Mouse (Mus musculus): ENCODE results near the gene Smyd1. TPM values are rescaled to one million over a fixed set of nuclear protein-coding genes. Genes with fewer than 3 reads are reported as not detected.
A peak's percentile ranks its signal among the peaks of the same experiment; 100 is the strongest.
"Not testable (repeated sequence)": the region's sequence is repeated elsewhere in the genome, so short reads cannot be mapped to it uniquely, and the experiment has no call there.

Gene Smyd1
- polyA plus RNA-seq, 1 experiment from 2014 or later: 0.32 TPM

DNA sequence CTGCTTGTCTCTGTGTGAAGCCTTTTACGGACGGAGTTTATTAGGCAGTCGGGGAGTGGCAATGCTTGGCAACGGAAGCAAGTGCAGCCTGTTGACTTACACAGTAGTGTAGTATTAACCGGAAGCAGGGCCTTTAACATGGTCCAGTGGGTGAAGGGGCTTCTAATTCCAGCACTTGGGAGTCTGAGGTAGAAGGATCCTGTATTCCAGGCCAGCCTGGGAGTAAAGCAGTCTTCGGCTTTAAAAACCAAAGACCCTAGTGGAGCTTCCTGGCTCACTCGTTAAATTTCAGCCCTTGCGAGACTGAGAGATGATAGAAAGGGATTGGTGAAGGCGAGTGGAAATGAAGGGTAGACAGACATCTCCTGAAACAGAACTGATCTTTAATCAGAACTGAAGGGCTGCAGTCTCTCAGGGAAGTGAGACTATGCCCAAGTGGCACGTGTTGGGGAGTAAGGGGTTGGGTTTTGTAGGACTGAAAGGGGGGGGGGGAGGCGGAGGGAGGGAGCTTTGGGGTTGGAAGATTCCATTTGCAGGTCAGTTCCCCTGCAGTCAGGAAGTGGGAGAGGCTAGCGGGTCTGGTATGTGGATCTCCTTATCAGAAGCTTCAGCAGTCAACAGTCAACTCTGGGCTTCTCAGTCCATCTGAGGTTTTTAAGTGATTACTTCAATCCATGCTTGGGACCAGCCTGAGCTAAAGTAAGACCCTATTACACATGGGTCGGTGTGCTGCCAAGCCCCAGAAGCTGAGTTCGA is 51.6 kb downstream of the Smyd1 start:
- Histone ChIP-seq H3K27ac (peak overlapping the region; percentile 86), H3K27me3 (replicated peaks) (no peaks in the 10 kb centered on the region), H3K9ac (no peak overlapping the region), H3K4me1 (peaks cover 8% of the 10 kb centered on the region), H3K4me2 (peak overlapping the region; percentile 69), H3K9me3 (no peaks in the 10 kb centered on the region), H3K4me3 (replicated peaks) (peak overlapping the region; percentile 90), H3K36me3 (no peaks in the 10 kb centered on the region)
- ATAC-seq (ENCODE audit: insufficient read depth, low FRiP score, low read depth): peak; percentile 33
- WGBS: 21% methylated on average over 14 of the region's 14 CpGs

DNA sequence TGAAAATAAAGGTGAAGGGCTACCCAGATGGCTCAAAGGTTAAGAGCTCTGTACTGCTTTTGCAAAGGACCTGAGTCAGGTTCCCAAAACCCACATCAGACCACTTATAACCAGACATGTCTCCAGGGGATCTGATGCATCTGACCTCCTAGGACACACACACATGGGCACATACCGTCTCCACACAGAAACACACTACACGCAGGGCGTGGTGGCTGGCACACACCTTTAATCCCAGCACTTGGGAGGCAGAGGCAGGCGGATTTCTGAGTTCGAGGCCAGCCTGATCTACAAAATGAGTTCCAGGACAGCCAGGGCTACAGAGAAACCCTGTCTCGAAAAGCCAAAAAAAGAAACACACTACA is 52.4 kb downstream of the Smyd1 start:
- H3K36me3 ChIP-seq; H3K9ac ChIP-seq; H3K4me2 ChIP-seq; H3K27ac ChIP-seq; H3K27me3 ChIP-seq (replicated peaks); H3K4me1 ChIP-seq; H3K9me3 ChIP-seq; ATAC-seq (ENCODE audit: insufficient read depth, low FRiP score, low read depth); H3K4me3 ChIP-seq (replicated peaks): not testable (repeated sequence)
- 95% methylated on average over 6 of the region's 6 CpGs for WGBS

DNA sequence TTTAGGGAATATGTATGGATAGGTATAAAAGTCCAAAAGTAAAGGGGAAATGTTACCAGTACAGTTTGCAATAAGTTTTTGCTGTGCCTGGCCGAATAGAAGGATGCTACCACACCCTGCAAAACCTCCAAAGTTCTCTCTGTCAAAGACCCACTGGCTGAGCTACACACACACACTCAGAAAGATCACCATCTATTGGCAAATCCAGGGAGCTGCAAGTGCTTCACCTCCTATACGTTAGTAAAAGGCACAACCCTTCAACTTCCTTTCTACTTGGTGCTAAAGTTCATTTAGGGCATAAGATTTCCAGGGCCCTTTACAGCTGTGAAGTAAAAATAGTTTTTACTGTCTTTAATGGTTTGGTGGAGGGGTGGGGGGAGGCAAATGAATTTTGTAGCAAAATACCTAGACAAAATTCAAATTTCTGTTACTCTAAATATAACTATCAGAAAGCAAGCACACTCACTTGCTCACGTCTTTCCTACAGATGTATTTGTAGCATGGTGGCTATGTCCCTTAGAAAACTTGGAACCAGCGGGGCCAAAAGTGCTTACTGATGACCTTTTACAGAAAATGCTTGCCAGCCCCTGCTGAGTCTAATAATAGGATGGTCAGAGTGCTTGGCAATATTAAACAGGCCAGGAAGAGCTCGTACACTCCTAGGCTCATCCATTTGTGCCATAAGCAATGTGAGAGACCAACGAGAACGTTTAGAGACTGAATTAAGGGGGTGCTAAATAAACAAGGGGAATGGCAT is 52.9 kb downstream of the Smyd1 start:
- no peak overlapping the region for H3K4me2 ChIP-seq
- no peaks in the 10 kb centered on the region for H3K27me3 ChIP-seq (replicated peaks)
- H3K4me3 ChIP-seq (replicated peaks): no peak overlapping the region
- H3K36me3 ChIP-seq: no peaks in the 10 kb centered on the region
- no peaks in the 10 kb centered on the region for H3K9me3 ChIP-seq
- peaks cover 8% of the 10 kb centered on the region for H3K4me1 ChIP-seq
- ATAC-seq (ENCODE audit: insufficient read depth, low FRiP score, low read depth): no peak
- WGBS: 55% methylated on average over 7 of the region's 7 CpGs
- no peak overlapping the region for H3K9ac ChIP-seq
- no peak overlapping the region for H3K27ac ChIP-seq

DNA sequence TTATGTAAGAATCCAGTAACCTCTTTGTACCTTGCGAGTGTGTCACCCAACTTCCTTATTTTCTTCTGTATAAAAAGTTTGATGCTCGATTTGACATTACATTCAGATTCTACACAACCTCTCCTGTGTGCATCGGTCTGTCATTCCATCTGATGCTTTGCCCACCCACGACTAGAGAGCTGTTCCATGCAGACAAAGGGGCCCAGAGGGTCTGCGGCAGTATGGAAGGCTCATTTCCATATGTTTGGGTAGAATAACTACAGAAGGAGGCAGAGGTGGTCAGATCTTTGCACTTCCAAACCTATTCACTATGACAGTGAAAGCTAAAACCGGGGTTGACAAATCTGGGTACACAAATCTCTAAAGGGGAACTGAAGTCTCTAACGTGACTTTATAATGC is 54.4 kb downstream of the Smyd1 start:
- not testable (repeated sequence) for ATAC-seq (ENCODE audit: insufficient read depth, low FRiP score, low read depth); H3K9me3 ChIP-seq; H3K36me3 ChIP-seq; H3K4me2 ChIP-seq; H3K4me3 ChIP-seq (replicated peaks); H3K27me3 ChIP-seq (replicated peaks); H3K4me1 ChIP-seq; H3K9ac ChIP-seq; H3K27ac ChIP-seq
- 80% methylated on average over 7 of the region's 7 CpGs for WGBS

DNA sequence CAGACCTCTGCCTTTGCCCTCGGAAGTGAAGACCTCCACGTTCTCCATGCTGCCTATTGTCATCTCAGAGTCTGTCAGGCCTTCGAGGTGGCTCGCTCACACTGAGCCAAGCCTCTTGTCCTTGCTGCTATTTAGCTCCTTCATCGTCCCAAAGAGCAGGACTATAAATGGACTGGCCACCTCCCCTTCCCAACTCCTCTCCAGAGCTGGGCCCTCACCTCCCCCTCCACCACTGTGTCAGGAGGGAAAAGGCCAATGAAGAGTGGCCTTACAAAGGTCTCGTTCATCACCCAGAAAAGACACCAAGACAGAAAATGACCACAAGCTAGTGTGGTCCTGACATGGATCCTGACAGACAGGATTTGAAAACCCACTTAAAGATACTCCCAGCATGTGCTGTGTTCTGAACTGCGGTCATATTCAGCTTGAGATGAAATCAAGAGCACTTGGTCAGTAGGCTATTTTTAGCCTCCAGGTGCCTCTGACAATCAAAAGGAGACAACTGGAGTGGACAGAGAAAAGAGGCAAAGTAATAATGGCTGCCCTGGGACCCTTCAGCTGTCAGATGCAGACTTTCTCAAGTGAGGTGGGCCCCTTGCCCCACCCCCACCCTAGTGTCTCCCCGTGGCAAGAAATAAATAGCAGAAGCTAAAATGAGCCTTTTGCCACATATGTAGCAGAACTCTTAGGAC is 59.7 kb downstream of the Smyd1 start:
- H3K27ac ChIP-seq: no peak overlapping the region
- 0 out of 2 replicates have a peak, but pooled peaks cover 7% of the 10 kb centered on the region for H3K4me1 ChIP-seq
- no peak for ATAC-seq (ENCODE audit: insufficient read depth, low FRiP score, low read depth)
- H3K36me3 ChIP-seq: no peaks in the 10 kb centered on the region
- H3K9ac ChIP-seq: no peak overlapping the region
- no peak overlapping the region for H3K4me2 ChIP-seq
- H3K4me3 ChIP-seq (replicated peaks): no peak overlapping the region
- H3K9me3 ChIP-seq: no peaks in the 10 kb centered on the region
- H3K27me3 ChIP-seq (replicated peaks): no peaks in the 10 kb centered on the region
- WGBS: 64% methylated on average over 8 of the region's 8 CpGs

DNA sequence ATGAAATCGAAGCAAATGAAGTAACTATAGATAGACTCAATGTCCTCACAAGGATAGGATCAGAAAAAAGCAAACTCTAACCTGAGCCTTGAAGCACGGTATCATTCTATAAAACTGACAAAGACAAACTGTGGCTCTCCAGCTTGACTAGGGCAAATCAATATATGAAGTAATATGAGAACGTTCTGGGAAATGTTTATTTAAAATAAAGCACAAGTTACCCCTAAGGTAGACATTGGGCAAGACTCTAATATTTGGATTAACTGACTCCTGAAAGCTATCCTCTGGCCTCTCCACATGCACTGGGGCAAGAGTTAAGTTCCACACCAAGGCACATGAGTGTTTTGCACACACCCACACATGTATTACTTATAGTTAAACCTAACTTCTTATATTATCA is 61.0 kb downstream of the Smyd1 start:
- no peak overlapping the region for H3K4me3 ChIP-seq (replicated peaks)
- H3K4me2 ChIP-seq: no peak overlapping the region
- H3K9me3 ChIP-seq: no peaks in the 10 kb centered on the region
- H3K27me3 ChIP-seq (replicated peaks): no peaks in the 10 kb centered on the region
- no peak overlapping the region for H3K27ac ChIP-seq
- no peak for ATAC-seq (ENCODE audit: insufficient read depth, low FRiP score, low read depth)
- H3K36me3 ChIP-seq: no peaks in the 10 kb centered on the region
- 42% methylated on average over 3 of the region's 3 CpGs for WGBS
- H3K9ac ChIP-seq: no peak overlapping the region
- 0 out of 2 replicates have a peak, but pooled peaks cover 7% of the 10 kb centered on the region for H3K4me1 ChIP-seq

DNA sequence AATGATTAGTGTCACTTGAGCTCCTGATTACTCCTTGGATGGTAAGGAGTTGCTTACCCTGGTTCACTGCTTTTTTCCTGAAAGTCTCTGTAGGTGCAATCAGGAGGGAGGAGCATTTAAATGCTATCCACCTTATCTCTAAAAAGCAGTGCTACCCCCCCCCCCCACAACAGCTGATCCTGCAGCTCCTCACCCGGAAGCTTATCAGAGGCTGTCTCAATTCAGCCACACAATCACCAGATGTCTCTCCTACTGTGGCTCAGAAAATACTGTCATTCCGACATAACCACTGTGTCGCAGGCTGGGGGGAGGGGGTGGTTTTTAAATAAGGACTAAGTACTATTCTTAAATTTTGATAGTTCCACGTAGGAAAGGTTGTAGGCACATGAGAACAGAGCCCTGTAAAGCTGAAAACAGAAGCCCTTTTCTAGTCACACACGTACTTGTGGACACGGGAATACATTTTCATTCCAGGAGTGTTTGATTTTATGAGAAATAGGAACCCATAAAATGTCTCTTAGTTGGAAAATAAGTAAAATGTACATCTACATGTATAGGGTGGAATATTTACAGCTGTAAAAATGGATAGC is 61.9 kb downstream of the Smyd1 start:
- H3K4me3 ChIP-seq (replicated peaks): no peak overlapping the region
- ATAC-seq (ENCODE audit: insufficient read depth, low FRiP score, low read depth): no peak
- H3K36me3 ChIP-seq: no peaks in the 10 kb centered on the region
- H3K4me2 ChIP-seq: no peak overlapping the region
- no peak overlapping the region for H3K9ac ChIP-seq
- H3K27me3 ChIP-seq (replicated peaks): no peaks in the 10 kb centered on the region
- WGBS: 41% methylated on average over 6 of the region's 6 CpGs
- H3K9me3 ChIP-seq: no peaks in the 10 kb centered on the region
- 0 out of 2 replicates have a peak, but pooled peaks cover 7% of the 10 kb centered on the region for H3K4me1 ChIP-seq
- no peak overlapping the region for H3K27ac ChIP-seq

DNA sequence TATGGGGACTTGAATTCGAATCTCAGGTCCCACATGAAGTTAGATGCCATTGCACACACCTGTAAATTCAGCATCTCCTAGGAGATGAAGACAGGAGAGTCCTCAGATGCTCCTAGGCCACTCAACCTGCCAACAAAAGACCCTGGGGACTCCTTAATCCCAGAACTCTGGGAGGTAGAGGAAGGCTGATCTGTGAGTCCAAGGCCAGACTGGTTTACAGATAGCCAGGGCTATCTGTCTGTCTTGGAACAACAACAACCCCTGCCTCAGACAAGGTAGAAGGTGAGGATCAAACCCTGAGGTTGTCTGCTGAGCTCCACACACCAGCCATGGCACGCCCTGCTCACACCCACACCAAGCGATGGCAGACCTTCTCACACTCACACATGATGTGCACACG is 62.9 kb downstream of the Smyd1 start:
- no peak overlapping the region for H3K27ac ChIP-seq
- H3K4me3 ChIP-seq (replicated peaks): no peak overlapping the region
- ATAC-seq (ENCODE audit: insufficient read depth, low FRiP score, low read depth): no peak
- H3K27me3 ChIP-seq (replicated peaks): no peaks in the 10 kb centered on the region
- 90% methylated on average over 4 of the region's 4 CpGs for WGBS
- no peak overlapping the region for H3K9ac ChIP-seq
- H3K4me2 ChIP-seq: no peak overlapping the region
- H3K4me1 ChIP-seq: 0 out of 2 replicates have a peak, but pooled peaks cover 7% of the 10 kb centered on the region
- no peaks in the 10 kb centered on the region for H3K36me3 ChIP-seq
- no peaks in the 10 kb centered on the region for H3K9me3 ChIP-seq

DNA sequence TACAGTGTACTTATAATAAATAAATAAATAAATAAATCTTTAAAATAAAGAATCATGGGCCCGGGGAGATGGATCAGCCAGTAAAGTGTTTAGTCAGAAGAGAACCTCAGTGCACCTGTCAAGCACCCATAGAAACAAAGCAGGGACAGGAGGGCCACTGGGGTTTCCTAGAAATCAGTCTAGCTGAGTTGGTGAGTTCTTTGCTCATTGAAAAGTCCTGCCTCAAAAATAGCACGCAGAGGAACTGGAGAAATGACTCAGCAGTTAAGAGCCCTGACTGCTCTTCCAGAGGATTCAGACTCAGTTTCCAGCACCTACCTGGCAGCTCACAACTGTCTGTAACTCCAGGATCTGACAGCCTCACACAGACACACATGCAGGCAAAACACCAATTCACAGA is 63.5 kb downstream of the Smyd1 start:
- H3K9me3 ChIP-seq: no peaks in the 10 kb centered on the region

DNA sequence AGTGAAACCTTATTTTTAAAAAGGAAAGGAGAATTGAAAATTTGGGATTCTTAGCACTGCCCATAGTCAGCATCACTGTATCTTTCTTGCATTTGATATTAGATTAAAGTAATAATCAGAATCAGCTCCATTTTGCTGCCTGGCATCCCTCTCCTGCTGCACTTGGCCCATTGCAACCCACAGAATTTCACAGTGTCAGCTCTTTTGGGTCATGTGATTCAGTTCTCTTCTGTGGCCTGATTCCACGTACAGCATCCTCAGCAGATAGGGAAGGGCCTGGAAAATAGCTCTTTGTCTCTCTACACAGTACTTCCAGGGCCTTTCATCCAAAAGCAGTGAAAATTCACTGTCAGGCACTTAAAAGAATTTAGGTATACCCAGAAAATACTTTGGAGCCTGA is 64.7 kb downstream of the Smyd1 start:
- Histone ChIP-seq H3K4me2 (no peak overlapping the region), H3K9ac (no peak overlapping the region), H3K27ac (no peak overlapping the region), H3K9me3 (no peaks in the 10 kb centered on the region), H3K4me1 (0 out of 2 replicates have a peak, but pooled peaks cover 2% of the 10 kb centered on the region), H3K4me3 (replicated peaks) (no peak overlapping the region), H3K36me3 (no peaks in the 10 kb centered on the region), H3K27me3 (replicated peaks) (no peaks in the 10 kb centered on the region)
- no peak for ATAC-seq (ENCODE audit: insufficient read depth, low FRiP score, low read depth)
- WGBS: 45% methylated on average over 1 of the region's 1 CpGs

More for the DNA sequence above, 63.5 kb downstream of the Smyd1 start:
- Histone ChIP-seq H3K4me2 (no peak overlapping the region), H3K36me3 (no peaks in the 10 kb centered on the region), H3K9ac (no peak overlapping the region), H3K27me3 (replicated peaks) (no peaks in the 10 kb centered on the region), H3K27ac (no peak overlapping the region), H3K4me1 (0 out of 2 replicates have a peak, but pooled peaks cover 7% of the 10 kb centered on the region), H3K4me3 (replicated peaks) (no peak overlapping the region)
- WGBS: 82% methylated on average over 2 of the region's 2 CpGs
- ATAC-seq (ENCODE audit: insufficient read depth, low FRiP score, low read depth): no peak

DNA sequence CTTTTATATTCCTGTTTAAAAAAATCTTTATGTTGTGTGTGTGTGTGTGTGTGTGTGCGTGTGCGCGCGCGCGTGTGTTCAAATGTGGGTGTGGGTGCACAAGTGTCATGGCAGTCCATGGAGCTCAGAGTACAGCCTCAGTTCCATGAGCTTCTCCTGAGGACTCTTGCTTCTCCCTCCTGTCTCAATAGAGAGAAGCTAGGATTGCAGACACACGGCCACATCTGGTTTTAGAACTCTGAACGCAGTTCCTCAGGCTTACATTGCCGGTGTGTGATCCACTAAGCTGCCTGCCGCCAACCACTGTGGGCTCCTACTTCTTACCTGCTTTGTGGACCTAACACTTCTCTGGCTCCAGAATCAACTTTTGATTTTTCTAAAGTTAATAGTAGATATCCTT is 65.9 kb downstream of the Smyd1 start:
- 90% methylated on average over 10 of the region's 10 CpGs for WGBS
- no peak overlapping the region for H3K27ac ChIP-seq
- H3K4me2 ChIP-seq: no peak overlapping the region
- no peak for ATAC-seq (ENCODE audit: insufficient read depth, low FRiP score, low read depth)
- no peaks in the 10 kb centered on the region for H3K4me1 ChIP-seq
- no peaks in the 10 kb centered on the region for H3K9me3 ChIP-seq
- H3K36me3 ChIP-seq: no peaks in the 10 kb centered on the region
- no peak overlapping the region for H3K9ac ChIP-seq
- H3K27me3 ChIP-seq (replicated peaks): no peaks in the 10 kb centered on the region
- no peak overlapping the region for H3K4me3 ChIP-seq (replicated peaks)

DNA sequence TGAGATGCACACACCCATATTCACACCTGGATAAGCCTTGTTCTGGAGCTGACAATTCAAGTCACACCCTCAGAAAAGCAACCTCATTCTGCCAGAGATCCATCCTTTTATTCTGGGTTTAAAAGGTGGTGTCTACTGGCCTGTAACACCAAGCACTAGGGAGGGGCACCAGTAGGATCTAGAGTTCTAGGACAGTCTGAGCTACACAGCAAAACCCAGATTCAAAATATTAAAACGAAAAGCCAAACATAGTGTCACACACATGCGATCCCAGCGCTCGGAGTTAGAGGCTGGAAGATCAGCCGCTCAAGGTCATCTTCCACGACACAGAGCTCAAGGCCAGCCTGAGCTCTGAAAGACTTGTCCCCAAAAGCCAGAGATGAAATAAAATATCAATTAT is 67.6 kb downstream of the Smyd1 start:
- Histone ChIP-seq H3K27me3 (replicated peaks) (no peaks in the 10 kb centered on the region), H3K9me3 (no peaks in the 10 kb centered on the region), H3K9ac (no peak overlapping the region), H3K27ac (no peak overlapping the region), H3K4me2 (no peak overlapping the region), H3K36me3 (no peaks in the 10 kb centered on the region), H3K4me3 (replicated peaks) (no peak overlapping the region), H3K4me1 (no peaks in the 10 kb centered on the region)
- WGBS: 86% methylated on average over 6 of the region's 6 CpGs
- no peak for ATAC-seq (ENCODE audit: insufficient read depth, low FRiP score, low read depth)
